Mouse (Mus musculus): ENCODE measurements around the gene Insyn1.

GRCm38 (mm10) chr9:58441351-58442104, 46.9 kb upstream of the Insyn1 start:
- TF ChIP-seq POLR2A (IDR thresholded peaks at IDR 0.05; ENCODE audit: borderline replicate concordance, insufficient read depth, low read length) (no peak), CTCF (IDR thresholded peaks at IDR 0.05; ENCODE audit: borderline replicate concordance, insufficient read depth, low read depth, low read length) (no peak)
